Mouse (Mus musculus) megakaryocyte, adult 5-6 weeks (primary cell): ENCODE results near the gene Zbtb20. TPM values are rescaled to one million over a fixed set of nuclear protein-coding genes. Genes with fewer than 3 reads are reported as not detected.

Source experiments
- ATAC-seq: 2 replicates; pipeline ENCODE4 v1.8.0; 2016; ENCODE audit warnings: mild to moderate bottlenecking, inconsistent platforms; ENCODE audit not compliant: poor library complexity, severe bottlenecking
- total RNA-seq, 2 experiments: library from RNA; stranded (forward) in 1 of 2; stranded (reverse) in 1 of 2; fragments of 153-499, 151-499 nt in 1 of 2; fragments of 221-1000, 200-1000 nt in 1 of 2; gene quantifications; 2 replicates each; pipeline versions ENCODE4 v1.2.3 to v1.2.4; 2015 to 2017

Gene Zbtb20
- total RNA-seq, 2 experiments from 2014 or later, result 5.1 to 7.6 TPM

GRCm38 (mm10) chr16:43466749-43467065 lies 591.0 kb downstream of the Zbtb20 start:
- ATAC-seq, result no peak

- ATAC-seq, result no peak
Measured at GRCm38 (mm10) chr16:43471060-43471459, 595.4 kb downstream of the Zbtb20 start.

- ATAC-seq, result no peak
Measured at GRCm38 (mm10) chr16:43474941-43475728, 599.5 kb downstream of the Zbtb20 start.

- ATAC-seq, result no peak
Measured at GRCm38 (mm10) chr16:43476921-43477320, 601.2 kb downstream of the Zbtb20 start.

- no peak for ATAC-seq
Measured at GRCm38 (mm10) chr16:43478352-43478751, 602.7 kb downstream of the Zbtb20 start.

GRCm38 (mm10) chr16:43480532-43480931 lies 604.9 kb downstream of the Zbtb20 start:
- no peak for ATAC-seq

GRCm38 (mm10) chr16:43482125-43482524 lies 606.4 kb downstream of the Zbtb20 start:
- ATAC-seq, result no peak

- no peak for ATAC-seq
Measured at GRCm38 (mm10) chr16:43482738-43483137, 607.1 kb downstream of the Zbtb20 start.

- no peak for ATAC-seq
Measured at GRCm38 (mm10) chr16:43484400-43484799, 608.7 kb downstream of the Zbtb20 start.

- ATAC-seq, result no peak
Measured at GRCm38 (mm10) chr16:43489362-43489761, 613.7 kb downstream of the Zbtb20 start.

GRCm38 (mm10) chr16:43489984-43490383 lies 614.3 kb downstream of the Zbtb20 start:
- no peak for ATAC-seq

- ATAC-seq, result no peak
Measured at GRCm38 (mm10) chr16:43492863-43493262, 617.2 kb downstream of the Zbtb20 start.

- ATAC-seq, result no peak
Measured at GRCm38 (mm10) chr16:43493596-43494385, 618.1 kb downstream of the Zbtb20 start.

- no peak for ATAC-seq
Measured at GRCm38 (mm10) chr16:43495175-43495818, 619.6 kb downstream of the Zbtb20 start.

GRCm38 (mm10) chr16:43497093-43497492 lies 621.4 kb downstream of the Zbtb20 start:
- no peak for ATAC-seq

GRCm38 (mm10) chr16:43500132-43500853 lies 624.6 kb downstream of the Zbtb20 start:
- no peak for ATAC-seq

GRCm38 (mm10) chr16:43501284-43501683 lies 625.6 kb downstream of the Zbtb20 start:
- no peak for ATAC-seq

GRCm38 (mm10) chr16:43502339-43503009 lies 626.8 kb downstream of the Zbtb20 start:
- ATAC-seq, result no peak

GRCm38 (mm10) chr16:43503010-43503635 lies 627.4 kb downstream of the Zbtb20 start:
- no peak for ATAC-seq

- ATAC-seq, result no peak
Measured at GRCm38 (mm10) chr16:43503636-43504010, 627.9 kb downstream of the Zbtb20 start.
